Mouse (Mus musculus) CD4-positive helper T cell, adult 2 months (primary cell): Measurements from ENCODE around the gene Gda.

Experiments used
- DNase-seq: peaks from one replicate; pipeline ENCODE4 v3.0.0-alpha.2; 2012; ENCODE audit warnings: low read depth, missing footprints, low spot score

Gda gene

GRCm38 (mm10) chr19:21457461-21457860 lies 15.8 kb downstream of the Gda start:
- DNase-seq, result no peak

- DNase-seq, result no peak
These were observed 31.5 kb downstream of the Gda start for GRCm38 (mm10) chr19:21441787-21442186.

- DNase-seq, result no peak
These were observed 32.4 kb downstream of the Gda start for GRCm38 (mm10) chr19:21440841-21441240.

DNA sequence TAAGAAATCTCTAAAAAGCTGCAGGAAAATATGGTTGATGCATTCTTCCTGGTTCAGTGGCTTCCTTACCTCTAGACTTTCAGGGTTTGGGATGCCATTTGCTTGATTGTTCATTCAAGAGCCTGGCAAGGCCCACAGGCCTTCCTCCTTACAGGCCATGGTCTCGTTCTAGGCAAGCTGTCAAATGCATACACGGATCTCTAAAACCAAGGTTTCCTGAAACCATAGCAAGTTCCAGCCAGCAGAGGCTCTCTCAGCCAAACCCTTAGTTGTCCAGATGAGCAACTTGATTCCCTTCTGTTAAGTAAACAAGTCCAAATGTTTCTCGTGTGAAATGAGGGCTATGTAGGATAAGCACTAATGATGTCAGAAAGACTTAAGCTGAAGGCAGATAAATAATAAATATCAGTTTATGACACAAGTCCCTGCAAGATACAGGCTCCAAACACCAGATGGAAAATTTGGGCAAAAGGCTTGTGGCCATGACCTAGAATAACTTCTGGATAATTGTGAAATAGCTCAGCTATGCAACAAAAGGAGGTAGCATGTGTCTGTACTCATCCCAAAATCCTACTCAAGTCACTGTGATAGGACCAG lies 34.0 kb downstream of the Gda start:
- no peak for DNase-seq

GRCm38 (mm10) chr19:21436566-21436965 lies 36.7 kb downstream of the Gda start:
- DNase-seq, result no peak

DNA sequence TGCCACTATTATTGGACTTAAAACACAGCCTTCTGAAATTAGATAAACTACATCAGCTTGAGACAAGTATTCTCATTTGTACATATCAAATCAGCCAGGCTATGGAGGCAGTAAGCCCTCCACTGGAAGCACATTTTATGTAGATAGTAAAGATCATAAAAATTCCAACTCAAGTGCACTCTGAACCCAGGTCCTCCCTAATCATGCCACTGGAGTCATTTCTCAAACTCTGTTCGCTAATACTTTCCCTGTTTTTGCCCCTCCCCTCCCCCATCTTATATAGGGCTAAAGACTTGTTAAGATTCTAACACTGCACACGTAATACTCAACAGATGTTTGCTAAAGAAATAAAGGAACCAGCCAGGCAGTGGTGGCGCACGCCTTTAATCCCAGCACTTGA lies 39.9 kb downstream of the Gda start:
- no peak for DNase-seq

GRCm38 (mm10) chr19:21432879-21433278 lies 40.4 kb downstream of the Gda start:
- DNase-seq, result no peak

DNA sequence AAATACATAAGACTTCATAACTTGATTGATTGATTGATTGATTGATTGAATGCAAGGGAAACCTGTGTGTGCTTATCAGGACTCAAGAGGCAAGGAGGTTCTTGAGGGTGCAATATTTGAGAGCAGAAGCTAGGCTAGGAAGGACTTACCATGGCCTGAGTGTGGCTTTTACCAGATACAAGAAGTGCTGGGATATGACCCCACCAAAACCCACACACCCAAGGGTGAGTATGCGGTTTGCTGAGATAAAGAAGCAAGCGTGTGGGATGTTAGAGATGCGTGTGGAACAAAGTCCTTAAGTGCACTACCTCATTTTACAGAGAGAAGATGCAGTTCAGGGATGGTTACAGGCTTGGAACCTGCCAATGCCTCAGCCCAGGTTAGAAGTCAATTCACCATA lies 41.0 kb downstream of the Gda start:
- DNase-seq, result no peak

DNA sequence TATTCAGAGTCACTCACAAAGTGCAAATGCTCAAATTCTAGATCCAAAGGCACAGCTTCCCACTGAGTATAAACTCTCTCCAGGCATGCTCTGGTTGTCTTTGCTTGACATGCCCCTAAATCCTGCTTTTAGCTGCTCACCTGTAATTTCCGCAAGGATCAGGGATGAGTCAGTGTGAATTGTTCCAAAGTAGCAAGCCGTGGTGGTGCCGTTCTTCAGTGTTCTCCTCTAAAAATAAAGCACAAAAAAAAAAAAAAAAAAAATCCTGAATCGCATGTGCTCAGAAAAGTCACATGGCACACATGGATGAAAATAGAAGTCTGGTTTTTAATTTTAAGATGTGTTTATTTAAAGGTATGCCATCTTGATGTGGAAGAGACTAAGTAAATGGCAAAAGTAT lies 47.9 kb downstream of the Gda start:
- no peak for DNase-seq

GRCm38 (mm10) chr19:21423731-21424130 lies 49.5 kb downstream of the Gda start:
- no peak for DNase-seq

GRCm38 (mm10) chr19:21418418-21418817 lies 54.8 kb downstream of the Gda start:
- no peak for DNase-seq

DNA sequence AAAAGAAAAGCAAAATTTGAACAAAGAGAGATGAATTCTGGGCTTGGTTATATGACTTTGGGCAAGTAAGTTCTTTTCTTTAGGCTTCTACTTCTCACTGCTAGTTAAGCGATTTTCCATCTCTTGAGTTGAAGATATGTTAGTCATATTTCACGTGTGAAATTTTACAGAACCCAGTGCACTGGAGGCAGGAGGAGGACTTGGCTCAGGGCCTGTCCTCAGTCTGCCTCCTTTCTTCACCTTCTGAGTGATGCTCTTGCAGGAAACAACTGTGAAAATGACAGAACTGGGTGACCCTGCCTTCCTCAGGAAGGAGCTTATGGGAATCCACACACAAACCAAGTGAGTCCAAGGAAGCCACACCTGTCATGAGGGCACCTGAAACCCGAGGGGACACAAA lies 57.9 kb downstream of the Gda start:
- DNase-seq, result no peak

- no peak for DNase-seq
These were observed 64.1 kb downstream of the Gda start for GRCm38 (mm10) chr19:21409178-21409577.

- DNase-seq, result no peak
These were observed 65.9 kb downstream of the Gda start for GRCm38 (mm10) chr19:21407363-21407762.

DNA sequence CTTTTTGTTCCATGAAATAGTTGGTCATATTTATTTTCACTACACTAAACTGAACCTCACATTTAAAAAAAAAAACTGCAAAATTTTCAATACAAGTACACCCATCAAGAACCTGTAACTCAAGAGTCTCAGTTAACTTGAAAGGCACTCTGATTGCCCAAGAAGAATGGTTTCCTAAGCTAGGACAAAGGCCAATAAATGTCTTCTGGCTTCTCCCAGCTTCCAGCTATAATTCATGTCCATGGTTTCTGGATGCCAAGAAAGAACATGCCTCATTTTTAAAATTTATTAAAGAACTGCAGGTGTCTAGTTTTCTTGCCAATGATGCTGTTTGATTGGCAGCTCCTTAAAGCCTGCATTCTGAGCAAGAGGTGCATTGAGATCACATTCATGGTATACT lies 75.3 kb downstream of the Gda start:
- DNase-seq, result no peak

GRCm38 (mm10) chr19:21396364-21396763 lies 76.9 kb downstream of the Gda start:
- DNase-seq, result no peak

DNA sequence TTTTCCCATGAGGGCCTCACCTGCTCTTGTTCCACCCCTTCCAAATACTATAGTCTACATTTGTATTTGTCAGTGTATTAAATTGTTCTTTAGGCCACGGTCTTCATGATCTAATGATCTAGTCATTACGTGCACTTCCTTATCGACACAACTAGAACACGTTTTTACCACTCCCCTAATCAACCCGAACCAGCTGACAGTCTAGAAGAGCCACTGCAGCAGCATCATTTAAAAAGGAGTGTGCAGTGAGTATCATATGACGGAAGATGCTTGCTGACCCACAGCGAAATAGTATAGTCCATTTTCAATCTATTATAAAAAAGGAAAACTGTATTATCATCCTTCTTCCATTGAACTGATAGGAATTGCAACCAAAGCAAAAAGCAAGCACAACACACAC lies 82.3 kb downstream of the Gda start:
- no peak for DNase-seq

DNA sequence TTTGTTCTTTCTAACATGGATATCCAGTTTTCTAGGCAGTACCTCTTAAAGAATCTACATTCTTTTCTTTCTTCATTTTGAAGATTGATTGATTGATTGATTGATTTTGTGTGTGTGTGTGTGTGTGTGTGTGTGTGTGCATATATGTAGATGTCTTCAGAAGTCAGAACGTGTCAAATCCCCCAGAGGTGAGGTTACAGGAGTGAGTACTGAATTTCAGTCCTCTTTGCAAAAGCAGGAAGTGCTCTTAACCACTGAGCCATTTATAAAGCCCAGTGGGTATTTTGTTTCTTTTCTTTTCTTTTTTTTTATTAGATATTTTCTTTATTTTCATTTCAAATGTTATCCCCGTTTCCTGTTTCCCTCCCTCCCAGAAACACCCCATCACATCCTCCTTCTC lies 86.4 kb downstream of the Gda start:
- DNase-seq, result no peak

GRCm38 (mm10) chr19:21384231-21384630 lies 89.0 kb downstream of the Gda start:
- DNase-seq, result no peak

DNA sequence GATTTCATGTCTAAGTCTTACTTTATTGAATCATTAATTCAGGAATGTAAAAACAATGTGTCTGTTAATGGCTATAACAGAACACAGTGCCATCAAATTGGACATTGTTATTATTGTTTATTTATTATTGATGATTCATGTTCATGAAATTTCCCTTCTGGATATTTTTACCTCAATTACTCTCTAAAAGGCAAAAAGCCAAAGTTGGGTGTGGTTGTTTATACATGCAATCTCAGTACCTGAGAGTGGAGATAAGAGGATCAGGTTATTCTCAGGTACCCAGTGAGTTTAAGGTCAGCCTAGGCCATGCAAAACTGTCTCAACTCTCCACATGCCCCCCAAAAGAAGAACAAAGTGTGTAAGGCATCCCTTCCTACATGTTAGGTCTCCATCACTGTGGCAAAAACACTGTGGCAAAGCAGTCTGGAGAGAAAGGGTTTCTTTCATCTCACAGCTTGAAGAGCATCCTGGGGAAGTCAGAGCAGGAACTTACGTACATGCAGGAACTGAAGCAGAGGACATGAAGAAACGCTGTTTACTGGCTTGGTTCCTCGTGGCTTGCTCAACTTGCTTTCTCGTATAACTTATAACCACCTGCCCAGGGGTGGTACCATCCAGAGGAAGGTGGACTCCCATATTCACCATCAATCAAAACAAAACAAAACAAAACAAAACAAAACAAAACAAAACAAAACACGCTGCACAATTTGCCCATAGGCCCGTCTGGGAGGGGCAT lies 89.6 kb downstream of the Gda start:
- no peak for DNase-seq

DNA sequence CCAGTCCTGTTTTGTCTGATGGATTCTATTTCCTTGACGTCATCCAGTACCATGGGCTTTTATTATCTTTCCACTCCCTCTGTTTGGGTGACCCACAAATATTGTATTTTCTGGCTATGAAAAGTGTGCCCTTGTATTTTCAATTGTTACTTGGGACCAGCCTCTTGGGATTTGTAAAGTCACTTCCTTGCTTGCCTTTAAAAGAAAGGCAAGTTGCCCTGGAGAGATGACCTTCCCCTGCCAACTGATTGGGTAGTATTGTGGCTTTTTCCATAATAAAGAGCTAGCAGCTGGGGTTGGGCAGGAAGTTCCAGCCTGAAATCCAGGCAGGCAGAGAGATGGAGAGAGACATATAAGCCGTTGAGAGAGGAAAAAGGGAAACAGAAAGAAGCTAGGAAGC lies 91.5 kb downstream of the Gda start:
- DNase-seq, result no peak

- no peak for DNase-seq
These were observed 94.0 kb downstream of the Gda start for GRCm38 (mm10) chr19:21379195-21379594.

DNA sequence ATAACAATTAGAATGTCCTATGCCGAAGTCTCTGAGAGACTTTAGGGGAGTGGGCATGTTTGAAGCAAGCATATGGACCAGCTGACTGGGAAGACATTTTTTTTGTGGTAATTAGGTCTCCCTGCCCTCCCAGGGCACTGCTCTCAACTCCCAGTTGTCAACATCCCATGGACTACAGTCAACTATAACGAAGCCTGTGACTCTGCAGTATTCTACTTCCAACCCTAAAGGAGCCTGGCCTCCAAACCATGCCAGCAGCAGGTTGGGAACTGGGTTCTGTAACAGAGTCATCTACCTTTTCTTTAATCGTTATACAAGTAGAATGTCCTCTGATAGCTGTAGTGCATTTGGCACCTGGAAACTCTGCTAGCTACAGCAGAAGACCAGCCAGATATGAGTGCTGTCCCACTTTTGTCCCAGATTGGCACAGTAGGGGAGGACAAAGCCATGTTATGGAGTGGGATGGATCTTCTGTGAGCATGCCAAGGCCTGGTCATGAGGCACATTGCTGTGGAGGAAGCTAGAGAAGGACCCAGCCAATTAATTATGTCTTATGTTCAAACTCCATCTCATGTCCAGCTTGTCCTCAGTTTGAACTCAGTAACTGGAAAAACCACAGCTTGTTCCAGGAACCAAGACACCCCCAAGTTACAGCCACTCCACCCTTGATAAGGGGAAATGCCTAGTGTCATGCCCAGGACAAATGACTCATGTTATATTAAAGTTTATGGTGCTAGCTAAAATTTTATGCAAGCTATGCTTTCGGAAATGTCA lies 96.6 kb downstream of the Gda start:
- DNase-seq, result no peak
